Mouse (Mus musculus) heart, postnatal 0 days (tissue): Measurements from ENCODE around the gene Igf2r. TPM values are rescaled to one million over a fixed set of nuclear protein-coding genes. Genes with fewer than 3 reads are reported as not detected.

Source experiments
- ATAC-seq: fragments of 200-750 bp; cut with Nextera tagmentation; 2 replicates; pipeline ENCODE4 v1.8.0; 2017; ENCODE audit warnings: low read depth, moderate number of reproducible peaks, moderate library complexity; ENCODE audit not compliant: insufficient read depth
- DNase-seq: peaks from one replicate; pipeline ENCODE4 v3.0.0-alpha.2; 2016; ENCODE audit warnings: low spot score
- H3K27ac ChIP-seq: fragments of 300-500 bp; sonication (generic); 2 replicates; pipeline ENCODE4 v1.5.1; 2014; ENCODE audit warnings: low read depth, mild to moderate bottlenecking
- H3K27me3 ChIP-seq: fragments of 300-500 bp; sonication (generic); 2 replicates; pipeline ENCODE4 v1.6.1; 2014; ENCODE audit warnings: low read length, mixed read lengths; ENCODE audit not compliant: control insufficient read depth, insufficient read depth
- H3K36me3 ChIP-seq: fragments of 300-500 bp; sonication (generic); replicated peaks from 2 replicates; pipeline ENCODE4 v1.6.1; 2014; ENCODE audit warnings: low read length, mixed read lengths; ENCODE audit not compliant: control insufficient read depth, insufficient read depth
- H3K4me1 ChIP-seq: fragments of 300-500 bp; sonication (generic); 2 replicates; pipeline ENCODE4 v1.6.1; 2014; ENCODE audit warnings: antibody characterized with exemption; ENCODE audit not compliant: control insufficient read depth, insufficient read depth
- H3K4me2 ChIP-seq: fragments of 300-500 bp; sonication (generic); 2 replicates; pipeline ENCODE4 v1.6.1; 2014; ENCODE audit warnings: low read depth, mild to moderate bottlenecking, low read length, moderate library complexity
- H3K4me3 ChIP-seq: fragments of 300-500 bp; sonication (generic); 2 replicates; pipeline ENCODE4 v1.5.1; 2014; ENCODE audit warnings: low read depth, low read length
- H3K9ac ChIP-seq: fragments of 300-500 bp; sonication (generic); replicated peaks from 2 replicates; pipeline ENCODE4 v1.6.1; 2014; ENCODE audit warnings: low read depth, low read length, mixed read lengths
- H3K9me3 ChIP-seq: fragments of 300-500 bp; sonication (generic); replicated peaks from 2 replicates; pipeline ENCODE4 v1.6.1; 2016; ENCODE audit warnings: low read length; ENCODE audit not compliant: control insufficient read depth
- CTCF ChIP-seq: IDR thresholded peaks from 2 replicates; pipeline ENCODE4 v1.5.1; 2016; ENCODE audit warnings: antibody characterized with exemption, control low read depth, low read depth
- EP300 ChIP-seq: IDR thresholded peaks from 2 replicates; pipeline ENCODE4 v1.6.1; 2016; ENCODE audit warnings: antibody characterized with exemption, low read depth
- WGBS: fragments of 180-500 bp; shearing (Covaris S2); extraction: QIAGEN DNeasy Blood & Tissue Kit; methylation state at CpG from one replicate; pipeline ENCODE4 v1.1.7; 2014; 5-methylcytosine and 5-hydroxymethylcytosine counted together
- polyA plus RNA-seq: library from polyadenylated mRNA; unstranded; fragments of >200 nt; fragmentation: Nextera tagmentation; extraction: Ambion mirVana; gene quantifications from 2 replicates; pipeline ENCODE4 v1.2.1, GENCODE M21; 2015
- total RNA-seq: library from RNA; depleted of rRNA; stranded (reverse); fragments of >200 nt; gene quantifications from 2 replicates; pipeline ENCODE4 v1.2.3, GENCODE M21; 2014; ENCODE audit warnings: low replicate concordance

The Igf2r gene
- total and polyA plus RNA-seq, 2 experiments from 2014 or later, result 59.9 to 424 TPM

DNA sequence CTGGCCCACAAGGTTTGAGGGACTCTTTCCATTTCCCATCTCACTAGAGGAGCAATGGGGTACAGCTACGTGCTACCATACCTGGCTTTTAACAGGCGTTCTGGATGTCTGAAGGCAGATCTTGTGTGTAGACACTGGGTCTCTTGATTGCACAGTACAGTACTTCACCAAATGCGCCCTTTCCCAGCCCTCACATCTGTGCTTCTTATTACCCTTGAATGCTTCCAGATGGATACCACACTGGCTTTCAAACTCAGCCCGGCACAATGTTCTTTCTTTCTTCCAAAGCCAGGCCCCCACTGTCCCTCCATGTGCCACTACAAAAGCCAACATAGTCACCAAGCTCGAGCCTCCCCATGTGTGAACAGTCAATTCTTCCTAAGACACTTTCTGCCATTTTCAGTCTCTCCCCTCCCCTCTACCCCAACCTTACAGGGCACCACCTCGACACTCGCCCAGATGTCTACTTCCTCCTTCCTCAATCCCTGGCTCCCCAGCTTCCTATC is 97.1 kb downstream of the Igf2r start:
- Histone ChIP-seq H3K4me1 (peaks cover 12% of the 10 kb centered on the region), H3K27me3 (no peaks in the 10 kb centered on the region), H3K4me3 (no peak overlapping the region), H3K9me3 (no peaks in the 10 kb centered on the region), H3K9ac (no peak overlapping the region), H3K27ac (no peak overlapping the region), H3K4me2 (no peak overlapping the region), H3K36me3 (no peaks in the 10 kb centered on the region)
- DNase-seq (no peak), ATAC-seq (no peak)
- TF ChIP-seq EP300 (no peak), CTCF (no peak)
- WGBS, result 82% methylated on average over 7 of the region's 7 CpGs

DNA sequence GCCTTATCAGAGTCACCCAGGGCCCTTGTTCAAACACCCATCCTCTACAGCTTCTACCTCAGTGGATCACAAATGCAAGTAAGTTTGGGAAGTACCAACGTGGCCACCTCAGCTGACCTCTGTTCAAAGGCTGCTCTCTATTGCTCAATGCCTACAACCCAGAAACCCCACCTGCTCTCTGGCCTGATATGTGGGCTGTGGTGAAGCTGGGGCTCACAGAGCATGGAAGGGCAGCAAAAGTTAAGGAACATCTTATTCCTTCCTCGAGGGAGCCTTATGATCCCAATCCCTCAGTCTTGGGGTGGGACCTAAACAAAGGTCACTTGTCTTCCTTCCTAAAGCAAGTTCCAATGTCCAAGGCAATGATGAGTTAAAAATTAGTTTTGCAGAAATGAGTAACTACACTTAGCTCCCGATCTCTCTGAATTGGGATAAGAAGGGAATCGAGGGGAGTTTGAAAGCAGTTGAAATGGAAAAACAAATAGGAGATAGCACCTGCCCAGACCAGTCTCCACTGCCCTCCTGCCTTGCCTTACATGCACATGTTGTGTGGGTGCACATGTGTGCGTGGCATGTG is 98.3 kb downstream of the Igf2r start:
- no peaks in the 10 kb centered on the region for H3K27me3 ChIP-seq
- H3K9ac ChIP-seq, result no peak overlapping the region
- ATAC-seq, result no peak
- H3K9me3 ChIP-seq, result no peaks in the 10 kb centered on the region
- H3K36me3 ChIP-seq, result no peaks in the 10 kb centered on the region
- H3K27ac ChIP-seq, result no peak overlapping the region
- peaks cover 12% of the 10 kb centered on the region for H3K4me1 ChIP-seq
- no peak for DNase-seq
- WGBS, result 86% methylated on average over 5 of the region's 5 CpGs
- H3K4me2 ChIP-seq, result no peak overlapping the region
- no peak overlapping the region for H3K4me3 ChIP-seq
- TF ChIP-seq EP300 (no peak), CTCF (no peak)

DNA sequence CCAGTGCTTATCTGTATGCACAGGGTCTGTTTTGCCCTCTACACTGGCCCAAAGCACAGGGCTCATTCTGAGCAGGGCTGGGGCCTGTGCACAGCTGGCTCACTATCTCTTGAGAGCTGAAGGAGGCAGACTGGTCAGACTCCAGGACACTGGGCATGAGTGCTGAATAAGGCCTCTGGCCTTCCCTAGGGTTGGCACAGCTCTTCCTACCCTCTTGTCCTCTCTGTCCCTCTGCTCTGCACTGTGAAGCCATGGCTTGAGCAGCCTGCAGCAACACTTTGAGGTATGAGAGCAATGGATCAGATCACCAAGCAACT is 100.1 kb downstream of the Igf2r start:
- peak; percentile 45; the same call in 1 of the 2 replicates for ATAC-seq
- no peak overlapping the region for H3K9ac ChIP-seq

DNA sequence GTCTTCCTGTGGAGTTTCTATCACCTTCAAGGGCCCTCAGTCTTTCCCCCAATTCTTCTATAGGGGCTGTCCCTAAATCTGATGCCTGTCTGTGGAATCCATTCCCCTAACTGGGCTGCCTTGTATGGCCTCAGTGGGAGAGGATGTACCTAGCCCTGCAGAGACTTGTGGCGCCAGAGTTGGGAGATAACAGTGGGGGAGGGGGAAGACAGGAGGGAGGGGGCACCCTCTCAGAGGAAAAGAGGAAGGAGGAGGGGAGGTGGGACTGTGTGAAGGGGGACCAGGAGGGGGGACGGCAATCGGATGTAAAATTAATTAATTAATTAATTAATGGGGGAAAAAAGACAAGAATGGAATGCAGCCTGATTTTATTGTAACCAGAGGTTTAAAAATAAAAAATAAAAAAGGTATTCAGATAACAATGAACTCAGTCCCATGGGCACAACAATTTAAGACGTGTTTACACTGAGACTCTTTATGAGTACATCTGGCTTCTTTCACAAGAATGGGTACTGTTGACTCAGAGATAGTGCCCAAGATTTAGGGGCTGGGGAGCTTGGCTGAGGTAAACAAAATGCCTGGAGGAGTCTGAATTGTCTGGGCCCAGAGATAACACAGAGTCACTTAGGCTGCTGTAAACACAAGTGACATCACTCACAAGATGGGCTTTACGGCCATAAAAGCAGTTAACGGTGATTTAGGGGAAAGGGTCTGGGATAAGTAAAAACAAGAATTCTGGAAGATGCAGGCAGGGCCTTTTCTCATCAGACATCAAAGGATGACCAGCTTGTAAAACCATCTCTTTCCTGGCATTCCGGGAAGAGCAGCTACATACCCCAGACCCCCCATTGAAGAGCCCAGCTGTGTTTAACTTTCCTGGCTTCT is 100.7 kb downstream of the Igf2r start:
- H3K27me3 ChIP-seq, result no peaks in the 10 kb centered on the region
- H3K36me3 ChIP-seq, result no peaks in the 10 kb centered on the region
- WGBS, result 29% methylated on average over 7 of the region's 7 CpGs
- peak overlapping the region; percentile 46 for H3K27ac ChIP-seq
- no peak overlapping the region for H3K9ac ChIP-seq
- peaks cover 17% of the 10 kb centered on the region for H3K4me1 ChIP-seq
- TF ChIP-seq CTCF, result no peak
- TF ChIP-seq EP300, result no peak
- DNase-seq (no peak), ATAC-seq (no peak)
- H3K4me3 ChIP-seq, result no peak overlapping the region
- no peak overlapping the region for H3K4me2 ChIP-seq
- no peaks in the 10 kb centered on the region for H3K9me3 ChIP-seq

More for the DNA sequence above, 100.1 kb downstream of the Igf2r start:
- H3K4me2 ChIP-seq, result no peak overlapping the region
- H3K36me3 ChIP-seq, result no peaks in the 10 kb centered on the region
- H3K27ac ChIP-seq, result peak overlapping the region; percentile 46
- TF ChIP-seq CTCF, result no peak
- no peak for TF ChIP-seq EP300
- H3K4me3 ChIP-seq, result no peak overlapping the region
- peaks cover 12% of the 10 kb centered on the region for H3K4me1 ChIP-seq
- H3K27me3 ChIP-seq, result no peaks in the 10 kb centered on the region
- DNase-seq, result no peak
- H3K9me3 ChIP-seq, result no peaks in the 10 kb centered on the region

DNA sequence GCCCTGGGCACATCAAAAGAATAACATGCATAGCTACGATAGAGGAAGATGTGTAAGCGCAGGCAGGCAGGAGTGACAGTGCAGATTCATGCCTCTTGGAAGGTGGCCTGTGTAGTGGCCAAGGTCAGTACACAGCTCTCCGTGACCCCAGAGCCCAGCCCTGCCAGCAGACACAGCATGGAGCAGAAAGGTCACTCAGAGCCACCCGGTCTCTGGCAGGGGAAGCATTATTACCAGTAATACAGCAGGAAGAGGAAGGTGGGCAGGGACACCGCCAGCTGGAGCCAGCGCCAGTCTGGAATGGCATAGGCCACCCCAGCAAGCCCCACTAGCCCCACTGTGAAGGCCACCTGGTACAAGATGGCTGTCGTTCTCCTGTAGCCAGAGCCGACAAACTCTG is 105.3 kb downstream of the Igf2r start:
- H3K27ac ChIP-seq, result 0 out of 2 replicates have a peak overlapping the region, but pooled peaks have one; percentile 6
- no peak for DNase-seq
- H3K4me1 ChIP-seq, result peaks cover 15% of the 10 kb centered on the region
- H3K9me3 ChIP-seq, result no peaks in the 10 kb centered on the region
- H3K36me3 ChIP-seq, result no peaks in the 10 kb centered on the region
- 66% methylated on average over 8 of the region's 8 CpGs for WGBS
- ATAC-seq, result peak; percentile 44; the same call in 1 of the 2 replicates
- H3K27me3 ChIP-seq, result no peaks in the 10 kb centered on the region
- H3K4me3 ChIP-seq, result no peak overlapping the region
- no peak overlapping the region for H3K4me2 ChIP-seq
- no peak for TF ChIP-seq EP300
- TF ChIP-seq CTCF, result no peak
- H3K9ac ChIP-seq, result no peak overlapping the region
